Mouse (Mus musculus) limb, embryonic 14.5 days (tissue): ENCODE results near the gene Olfr1024. TPM values are rescaled to one million over a fixed set of nuclear protein-coding genes. Genes with fewer than 3 reads are reported as not detected.

ENCODE experiments used
- ATAC-seq: fragments of 200-750 bp; cut with Nextera tagmentation; 2 replicates; pipeline ENCODE4 v1.8.0; 2017; ENCODE audit warnings: low read depth, moderate number of reproducible peaks, moderate TSS enrichment; ENCODE audit not compliant: low FRiP score
- DNase-seq: peaks from one replicate; pipeline ENCODE4 v3.0.0-alpha.2; 2015; ENCODE audit warnings: low spot score
- H3K27ac ChIP-seq: fragments of 300-500 bp; sonication (generic); replicated peaks from 2 replicates; pipeline ENCODE4 v1.5.1; 2014; ENCODE audit warnings: low read depth, mild to moderate bottlenecking, low read length, moderate library complexity, mixed read lengths
- H3K27me3 ChIP-seq: fragments of 300-500 bp; sonication (generic); 2 replicates; pipeline ENCODE4 v1.6.1; 2014; ENCODE audit warnings: low read length, mixed read lengths; ENCODE audit not compliant: control insufficient read depth, insufficient read depth
- H3K36me3 ChIP-seq: fragments of 300-500 bp; sonication (generic); 2 replicates; pipeline ENCODE4 v1.6.1; 2014; ENCODE audit warnings: mild to moderate bottlenecking, low read length, moderate library complexity, mixed read lengths; ENCODE audit not compliant: control insufficient read depth, insufficient read depth
- H3K4me1 ChIP-seq: fragments of 300-500 bp; sonication (generic); 2 replicates; pipeline ENCODE4 v1.6.1; 2014; ENCODE audit warnings: antibody characterized with exemption, low read length, mixed read lengths; ENCODE audit not compliant: control insufficient read depth, insufficient read depth
- H3K4me2 ChIP-seq: fragments of 300-500 bp; sonication (generic); replicated peaks from 2 replicates; pipeline ENCODE4 v1.6.1; 2014; ENCODE audit warnings: low read depth, mild to moderate bottlenecking, low read length, moderate library complexity; ENCODE audit not compliant: severe bottlenecking
- H3K4me3 ChIP-seq: fragments of 300-500 bp; sonication (generic); replicated peaks from 2 replicates; pipeline ENCODE4 v1.5.1; 2014; ENCODE audit warnings: low read length
- H3K9ac ChIP-seq: fragments of 300-500 bp; sonication (generic); 2 replicates; pipeline ENCODE4 v1.6.1; 2014; ENCODE audit warnings: mild to moderate bottlenecking, low read depth, low read length, moderate library complexity; ENCODE audit not compliant: severe bottlenecking
- H3K9me3 ChIP-seq: fragments of 300-500 bp; sonication (generic); 2 replicates; pipeline ENCODE4 v1.6.1; 2016; ENCODE audit warnings: low read length; ENCODE audit not compliant: control insufficient read depth
- POLR2A ChIP-seq: fragments of 200-500 bp; IDR thresholded peaks from 2 replicates; pipeline ENCODE4 v1.8.0; 2012; ENCODE audit warnings: inconsistent platforms, mild to moderate bottlenecking, moderate library complexity, borderline replicate concordance; ENCODE audit not compliant: insufficient read depth, insufficient read length; ENCODE audit errors: extremely low read depth
- whole genome bisulfite sequencing: fragments of 180-500 bp; shearing (Covaris S2); extraction: QIAGEN DNeasy Blood & Tissue Kit; methylation state at CpG from one replicate; pipeline ENCODE4 v1.1.7; 2014; 5-methylcytosine and 5-hydroxymethylcytosine counted together
- polyA plus RNA-seq, 2 experiments: library from polyadenylated mRNA; depleted of rRNA in 1 of 2; stranded (reverse) in 1 of 2; unstranded in 1 of 2; fragments of >200 nt; fragmentation: Nextera tagmentation in 1 of 2; extraction: Ambion mirVana in 1 of 2; gene quantifications; 2 replicates each; pipeline versions ENCODE4 v1.2.1 to v1.2.3; 2012 to 2014

Gene Olfr1024
- polyA plus RNA-seq (2012; rRNA removed) (not detected in 2 replicates), polyA plus RNA-seq (2014; fragmentation: Nextera tagmentation; extraction: Ambion mirVana) (not detected in 2 replicates)

GRCm38 (mm10) chr2:85904952-85905351 lies at the start of gene Olfr1024:
Gene Olfr1024, minus strand, starts transcription at chr2:85905052.
- Histone ChIP-seq H3K9ac (no peak within 1 kb of the TSS), H3K9me3 (no peaks in the 10 kb centered on the region), H3K4me1 (no peaks in the 10 kb centered on the region), H3K4me3 (no peak within 1 kb of the TSS), H3K27me3 (no peaks in the 10 kb centered on the region), H3K27ac (no peak within 1 kb of the TSS), H3K36me3 (no peaks in the 10 kb centered on the region), H3K4me2 (no peak within 1 kb of the TSS)
- 76% methylated on average over 3 of the region's 3 CpGs for WGBS
- no peak for DNase-seq
- TF ChIP-seq POLR2A = no peak
- ATAC-seq = no peak

DNA sequence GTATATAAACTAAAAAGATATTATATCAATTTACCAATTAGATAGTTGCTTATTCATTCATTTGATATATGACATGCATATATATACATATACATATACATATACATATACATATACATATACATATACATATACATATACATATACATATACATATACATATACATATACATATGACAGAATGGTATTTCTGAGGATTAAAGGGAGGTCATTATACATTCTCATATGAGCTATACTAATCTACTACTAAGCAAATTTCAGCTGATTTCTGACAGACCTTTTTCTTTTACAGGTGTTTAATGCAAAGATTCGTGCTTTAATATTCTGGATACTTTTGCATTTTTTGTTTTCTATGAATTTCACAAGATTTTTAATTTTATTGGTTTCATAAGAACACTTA lies 45.3 kb upstream of the Olfr1024 start, which contains the start of gene Olfr1028:
Olfr1028 (plus strand) TSS at position 301 of the 400 bp plus-strand sequence.
- Histone ChIP-seq H3K9me3 (no peaks in the 10 kb centered on the region), H3K9ac (no peak within 1 kb of the TSS), H3K4me2 (no peak within 1 kb of the TSS), H3K36me3 (no peaks in the 10 kb centered on the region), H3K4me3 (no peak within 1 kb of the TSS), H3K27me3 (no peaks in the 10 kb centered on the region), H3K4me1 (no peaks in the 10 kb centered on the region), H3K27ac (no peak within 1 kb of the TSS)
- no peak for ATAC-seq
- 72% methylated on average over 1 of the region's 1 CpGs for WGBS
- no peak for TF ChIP-seq POLR2A
- DNase-seq = no peak

- Histone ChIP-seq H3K9ac (no peak within 1 kb of the TSS), H3K4me1 (no peaks in the 10 kb centered on the region), H3K4me2 (no peak within 1 kb of the TSS), H3K4me3 (no peak within 1 kb of the TSS), H3K36me3 (no peaks in the 10 kb centered on the region), H3K27ac (no peak within 1 kb of the TSS), H3K27me3 (no peaks in the 10 kb centered on the region), H3K9me3 (no peaks in the 10 kb centered on the region)
- no peak for TF ChIP-seq POLR2A
- DNase-seq (no peak), ATAC-seq (no peak)
- WGBS = 83% methylated on average over 3 of the region's 3 CpGs
Measured at GRCm38 (mm10) chr2:85921258-85921657, 16.4 kb upstream of the Olfr1024 start, which contains the start of gene Olfr1026. Gene Olfr1026, plus strand, starts transcription at chr2:85921558.

DNA sequence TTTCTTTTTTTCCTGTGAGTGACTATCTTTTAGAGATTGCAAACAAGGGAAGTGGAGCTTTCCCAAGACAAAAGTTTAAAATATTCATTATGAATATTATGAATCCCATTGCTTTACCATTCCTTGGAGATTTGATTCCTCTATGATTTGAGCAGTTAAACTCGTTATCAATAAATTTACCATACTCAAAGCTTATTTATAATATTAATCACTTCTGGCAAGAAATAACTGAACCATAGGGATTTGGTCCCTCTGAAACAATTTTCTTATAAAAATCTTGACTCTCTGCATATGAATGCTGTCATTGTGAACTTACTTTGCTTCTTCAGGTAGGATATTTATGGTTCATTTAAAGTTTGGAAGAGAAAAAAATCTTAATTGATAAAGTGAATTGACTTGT lies 10.0 kb upstream of the Olfr1024 start, which contains the start of gene Olfr1025-ps1:
Olfr1025-ps1 (plus strand) TSS at position 301 of the 400 bp plus-strand sequence.
- TF ChIP-seq POLR2A = no peak
- Histone ChIP-seq H3K27ac (no peak within 1 kb of the TSS), H3K9ac (no peak within 1 kb of the TSS), H3K27me3 (no peaks in the 10 kb centered on the region), H3K4me3 (no peak within 1 kb of the TSS), H3K4me1 (no peaks in the 10 kb centered on the region), H3K36me3 (no peaks in the 10 kb centered on the region), H3K9me3 (no peaks in the 10 kb centered on the region), H3K4me2 (no peak within 1 kb of the TSS)
- ATAC-seq = no peak
- no peak for DNase-seq
- 56% methylated on average over 1 of the region's 1 CpGs for WGBS

DNA sequence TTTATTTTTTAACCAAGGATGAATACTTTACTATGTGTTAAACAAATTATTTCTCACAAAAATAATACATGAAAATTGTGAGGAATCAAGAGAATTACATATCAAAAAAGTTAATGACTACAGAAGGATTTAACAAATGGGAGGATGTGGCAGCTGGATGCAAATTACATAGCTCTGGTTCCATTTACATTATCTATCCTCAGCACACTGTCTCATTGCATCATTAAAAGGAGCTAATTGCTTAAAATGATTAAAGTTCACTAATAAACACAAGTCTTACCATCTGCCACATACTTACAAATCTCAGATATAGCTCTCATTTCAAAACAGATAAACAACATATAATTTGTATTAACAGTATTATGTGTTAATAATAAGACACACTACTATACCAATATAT lies 8.3 kb upstream of the Olfr1024 start:
- no peak for TF ChIP-seq POLR2A
- Histone ChIP-seq H3K9ac (no peak overlapping the region), H3K4me3 (no peak overlapping the region), H3K9me3 (no peaks in the 10 kb centered on the region), H3K4me2 (no peak overlapping the region), H3K27me3 (no peaks in the 10 kb centered on the region), H3K27ac (no peak overlapping the region), H3K36me3 (no peaks in the 10 kb centered on the region), H3K4me1 (no peaks in the 10 kb centered on the region)
- ATAC-seq (no peak), DNase-seq (no peak)

DNA sequence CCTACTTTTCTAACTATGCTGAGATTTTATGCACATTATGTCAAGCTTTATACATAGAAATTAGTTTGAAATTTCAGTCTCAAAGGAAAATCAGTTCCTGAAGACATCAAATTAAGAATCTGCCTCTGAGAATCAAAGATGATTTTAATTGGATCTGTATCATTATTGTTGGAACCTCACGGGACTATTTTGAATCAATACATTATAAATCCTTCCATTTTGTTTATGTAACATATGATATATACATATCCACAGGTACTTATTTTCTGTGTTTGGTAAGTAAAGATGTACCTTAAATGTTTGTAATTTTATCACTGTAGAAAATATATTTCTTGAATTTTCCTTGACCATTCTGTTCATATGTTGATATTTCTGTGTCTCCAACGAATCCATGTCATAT lies 19.5 kb downstream of the Olfr1024 start, which contains the start of gene Olfr1023:
Olfr1023 (plus strand) TSS at position 301 of the 400 bp plus-strand sequence.
- ATAC-seq (no peak), DNase-seq (no peak)
- 72% methylated on average over 2 of the region's 2 CpGs for WGBS
- TF ChIP-seq POLR2A = no peak
- Histone ChIP-seq H3K9me3 (no peaks in the 10 kb centered on the region), H3K27ac (no peak within 1 kb of the TSS), H3K4me1 (no peaks in the 10 kb centered on the region), H3K4me2 (no peak within 1 kb of the TSS), H3K36me3 (no peaks in the 10 kb centered on the region), H3K4me3 (no peak within 1 kb of the TSS), H3K9ac (no peak within 1 kb of the TSS), H3K27me3 (no peaks in the 10 kb centered on the region)
